Mouse (Mus musculus) ovary, adult 10 weeks (tissue): Measurements from ENCODE around the gene Sertad2. TPM values are rescaled to one million over a fixed set of nuclear protein-coding genes. Genes with fewer than 3 reads are reported as not detected.

Experiments
- polyA plus RNA-seq: library from polyadenylated mRNA; stranded (reverse); fragments of 350-450 nt; fragmentation: Illumina TruSeq; extraction: RNeasy Lipid Tissue Mini Kit (QIAGEN cat#74804); gene quantifications from one replicate; pipeline ENCODE4 v1.2.3, GENCODE M21; 2014

The Sertad2 gene
- polyA plus RNA-seq: 25.5 TPM

GRCm38 (mm10) chr11:20542739-20543452 lies at the start of gene Sertad2:
TSS of gene Sertad2 (plus strand) at chr11:20543253.

Other genes starting within 250 kb of the Sertad2 start
- 3.2 TPM for gene Slc1a4, start 210.5 kb upstream of the Sertad2 start, polyA plus RNA-seq
- 124 TPM for gene Aftph, start 198.3 kb downstream of the Sertad2 start, polyA plus RNA-seq